8 mouse cellular contexts compared by ENCODE assay signal in genomic region chr1:167393683-167394492, GRCm38 (mm10). TPM values are rescaled to one million over a fixed set of nuclear protein-coding genes. Genes with fewer than 3 reads are reported as not detected.
DNase-seq lines count a peak whose midpoint lies in the region; ATAC-seq lines count a peak whose summit lies in the region.

Gene Mgst3 (minus strand): TSS chr1:167393841.

- peak; percentile 98 for DNase-seq in adipocyte (ENCODE audit: low spot score)
- peak; percentile 97 for DNase-seq in embryo, embryonic 10 days (ENCODE audit: low spot score)
- peak; percentile 94 for DNase-seq in gastrocnemius, postnatal 10 days
- peak; percentile 98 for DNase-seq in induced T-regulatory cell, adult 2 months (ENCODE audit: low read depth)
- peak; percentile 73 to 94 for DNase-seq in left cerebral cortex, adult 9 months (ENCODE audit: low spot score in 2 of 2)
- peak; percentile 93 for DNase-seq in right cerebral cortex, postnatal 14 days
- DNase-seq in urinary bladder, postnatal 36 days (ENCODE audit: low spot score in 2 of 2) = peak; percentile 97 to 98

- ATAC-seq in megakaryocyte progenitor cell, adult 5-6 weeks (replicated peaks; ENCODE audit: poor library complexity) = peak; percentile 80

RNA-seq across cellular contexts. Expression of gene Mgst3, which starts in this region (rescaled TPM):
- 10 to 100 TPM; 25.3 to 27.2 TPM for total RNA-seq in gastrocnemius, postnatal 10 days (2021)
- total RNA-seq in megakaryocyte progenitor cell, adult 5-6 weeks (2015) = 14.0 and 16.5 TPM in 2 replicates
- total RNA-seq in megakaryocyte progenitor cell, adult 5-6 weeks (2017) = 11.8 and 18.1 TPM in 2 replicates

Comparison
In these comparisons a context has a peak if more than half of its experiments do, and no peak if none do; other contexts are left out.
1. Peak in every context shown above with its lines: DNase-seq and ATAC-seq.